Mouse (Mus musculus): ENCODE measurements around the gene Xpnpep3. TPM values are rescaled to one million over a fixed set of nuclear protein-coding genes. Genes with fewer than 3 reads are reported as not detected.

Gene Xpnpep3
- 7.7 and 8.1 TPM in 2 replicates for polyA plus RNA-seq (2014; fragmentation: Nextera tagmentation; extraction: Ambion mirVana)

GRCm38 (mm10) chr15:81399638-81400315 is at the start of gene Xpnpep3, which contains the start of gene St13:
Xpnpep3 (plus strand) TSS chr15:81400138.
St13 (minus strand) TSS chr15:81400077.
- Histone ChIP-seq H3K9me3 (ENCODE audit: control insufficient read depth, low read length) (no peaks in the 10 kb centered on the region), H3K27me3 (ENCODE audit: control insufficient read depth, insufficient read depth, low read length) (no peaks in the 10 kb centered on the region)
- WGBS: 0% methylated on average over 49 of the region's 50 CpGs

GRCm38 (mm10) chr15:81350401-81350800 is 49.5 kb upstream of the Xpnpep3 start:
- DNase-seq (ENCODE audit: low spot score) (no peak), ATAC-seq (ENCODE audit: insufficient read depth, low FRiP score, low TSS enrichment) (no peak)
- Histone ChIP-seq H3K27ac (ENCODE audit: low read depth, low read length) (no peak overlapping the region), H3K9ac (ENCODE audit: low read length) (no peak overlapping the region), H3K27me3 (ENCODE audit: control insufficient read depth, insufficient read depth, low read length) (no peaks in the 10 kb centered on the region), H3K4me2 (ENCODE audit: low read depth) (no peak overlapping the region), H3K4me3 (ENCODE audit: low read depth, low read length) (no peak overlapping the region), H3K9me3 (ENCODE audit: control insufficient read depth, low read length) (no peaks in the 10 kb centered on the region), H3K36me3 (ENCODE audit: control insufficient read depth, insufficient read depth, low read length) (no peaks in the 10 kb centered on the region), H3K4me1 (ENCODE audit: control insufficient read depth, insufficient read depth, low read length) (no peaks in the 10 kb centered on the region)
- 81% methylated on average over 1 of the region's 1 CpGs for WGBS

More at GRCm38 (mm10) chr15:81399638-81400315, at the start of gene Xpnpep3, which contains the start of gene St13:
- peak within 1 kb of the TSS; percentile 90 for H3K27ac ChIP-seq (ENCODE audit: low read depth, low read length)
- H3K4me1 ChIP-seq (ENCODE audit: control insufficient read depth, insufficient read depth, low read length): peaks cover 13% of the 10 kb centered on the region
- H3K4me3 ChIP-seq (ENCODE audit: low read depth, low read length): peak within 1 kb of the TSS; percentile 91
- H3K4me2 ChIP-seq (ENCODE audit: low read depth): peak within 1 kb of the TSS; percentile 77
- DNase-seq (ENCODE audit: low spot score) (peak; percentile 95), ATAC-seq (ENCODE audit: insufficient read depth, low FRiP score, low TSS enrichment) (peak; percentile 98)
- H3K9ac ChIP-seq (ENCODE audit: low read length): peak within 1 kb of the TSS; percentile 92
- no peaks in the 10 kb centered on the region for H3K36me3 ChIP-seq (ENCODE audit: control insufficient read depth, insufficient read depth, low read length)

GRCm38 (mm10) chr15:81352638-81353037 is 47.3 kb upstream of the Xpnpep3 start:
- Histone ChIP-seq H3K27me3 (ENCODE audit: control insufficient read depth, insufficient read depth, low read length) (no peaks in the 10 kb centered on the region), H3K9me3 (ENCODE audit: control insufficient read depth, low read length) (no peaks in the 10 kb centered on the region), H3K4me1 (ENCODE audit: control insufficient read depth, insufficient read depth, low read length) (no peaks in the 10 kb centered on the region), H3K4me2 (ENCODE audit: low read depth) (no peak overlapping the region), H3K4me3 (ENCODE audit: low read depth, low read length) (no peak overlapping the region), H3K27ac (ENCODE audit: low read depth, low read length) (no peak overlapping the region), H3K36me3 (ENCODE audit: control insufficient read depth, insufficient read depth, low read length) (no peaks in the 10 kb centered on the region), H3K9ac (ENCODE audit: low read length) (no peak overlapping the region)
- WGBS: 69% methylated on average over 1 of the region's 1 CpGs
- DNase-seq (ENCODE audit: low spot score): no peak
- ATAC-seq (ENCODE audit: insufficient read depth, low FRiP score, low TSS enrichment): no peak

GRCm38 (mm10) chr15:81355146-81355761 is 44.7 kb upstream of the Xpnpep3 start:
- no peak overlapping the region for H3K27ac ChIP-seq (ENCODE audit: low read depth, low read length)
- H3K4me1 ChIP-seq (ENCODE audit: control insufficient read depth, insufficient read depth, low read length): peaks cover 6% of the 10 kb centered on the region
- H3K4me3 ChIP-seq (ENCODE audit: low read depth, low read length): no peak overlapping the region
- WGBS: 62% methylated on average over 3 of the region's 3 CpGs
- ATAC-seq (ENCODE audit: insufficient read depth, low FRiP score, low TSS enrichment) (no peak), DNase-seq (ENCODE audit: low spot score) (peak; percentile 49)
- H3K27me3 ChIP-seq (ENCODE audit: control insufficient read depth, insufficient read depth, low read length): no peaks in the 10 kb centered on the region
- H3K4me2 ChIP-seq (ENCODE audit: low read depth): no peak overlapping the region
- no peaks in the 10 kb centered on the region for H3K36me3 ChIP-seq (ENCODE audit: control insufficient read depth, insufficient read depth, low read length)
- H3K9me3 ChIP-seq (ENCODE audit: control insufficient read depth, low read length): no peaks in the 10 kb centered on the region
- H3K9ac ChIP-seq (ENCODE audit: low read length): no peak overlapping the region

- H3K4me2 ChIP-seq (ENCODE audit: low read depth): no peak overlapping the region
- DNase-seq (ENCODE audit: low spot score) (no peak), ATAC-seq (ENCODE audit: insufficient read depth, low FRiP score, low TSS enrichment) (no peak)
- no peak overlapping the region for H3K27ac ChIP-seq (ENCODE audit: low read depth, low read length)
- no peak overlapping the region for H3K4me3 ChIP-seq (ENCODE audit: low read depth, low read length)
- H3K9ac ChIP-seq (ENCODE audit: low read length): no peak overlapping the region
- WGBS: 24% methylated on average over 5 of the region's 5 CpGs
- no peaks in the 10 kb centered on the region for H3K36me3 ChIP-seq (ENCODE audit: control insufficient read depth, insufficient read depth, low read length)
- H3K27me3 ChIP-seq (ENCODE audit: control insufficient read depth, insufficient read depth, low read length): no peaks in the 10 kb centered on the region
- peaks cover 6% of the 10 kb centered on the region for H3K4me1 ChIP-seq (ENCODE audit: control insufficient read depth, insufficient read depth, low read length)
- no peaks in the 10 kb centered on the region for H3K9me3 ChIP-seq (ENCODE audit: control insufficient read depth, low read length)
These were observed 43.0 kb upstream of the Xpnpep3 start for GRCm38 (mm10) chr15:81356946-81357345.

- H3K27me3 ChIP-seq (ENCODE audit: control insufficient read depth, insufficient read depth, low read length): no peaks in the 10 kb centered on the region
- H3K4me2 ChIP-seq (ENCODE audit: low read depth): no peak overlapping the region
- no peak overlapping the region for H3K27ac ChIP-seq (ENCODE audit: low read depth, low read length)
- 87% methylated on average over 3 of the region's 3 CpGs for WGBS
- H3K4me3 ChIP-seq (ENCODE audit: low read depth, low read length): no peak overlapping the region
- no peak for ATAC-seq (ENCODE audit: insufficient read depth, low FRiP score, low TSS enrichment)
- H3K9me3 ChIP-seq (ENCODE audit: control insufficient read depth, low read length): no peaks in the 10 kb centered on the region
- 0 out of 2 replicates have a peak, but pooled peaks cover 2% of the 10 kb centered on the region for H3K36me3 ChIP-seq (ENCODE audit: control insufficient read depth, insufficient read depth, low read length)
- no peak overlapping the region for H3K9ac ChIP-seq (ENCODE audit: low read length)
- no peak for DNase-seq (ENCODE audit: low spot score)
- peaks cover 6% of the 10 kb centered on the region for H3K4me1 ChIP-seq (ENCODE audit: control insufficient read depth, insufficient read depth, low read length)
These were observed 41.0 kb upstream of the Xpnpep3 start for GRCm38 (mm10) chr15:81358943-81359342.

- H3K27me3 ChIP-seq (ENCODE audit: control insufficient read depth, insufficient read depth, low read length): no peaks in the 10 kb centered on the region
- WGBS: 90% methylated on average over 5 of the region's 5 CpGs
- DNase-seq (ENCODE audit: low spot score) (no peak), ATAC-seq (ENCODE audit: insufficient read depth, low FRiP score, low TSS enrichment) (no peak)
- peaks cover 6% of the 10 kb centered on the region for H3K4me1 ChIP-seq (ENCODE audit: control insufficient read depth, insufficient read depth, low read length)
- no peak overlapping the region for H3K4me2 ChIP-seq (ENCODE audit: low read depth)
- no peak overlapping the region for H3K9ac ChIP-seq (ENCODE audit: low read length)
- 0 out of 2 replicates have a peak, but pooled peaks cover 2% of the 10 kb centered on the region for H3K36me3 ChIP-seq (ENCODE audit: control insufficient read depth, insufficient read depth, low read length)
- no peak overlapping the region for H3K4me3 ChIP-seq (ENCODE audit: low read depth, low read length)
- H3K9me3 ChIP-seq (ENCODE audit: control insufficient read depth, low read length): no peaks in the 10 kb centered on the region
- H3K27ac ChIP-seq (ENCODE audit: low read depth, low read length): no peak overlapping the region
These were observed 40.5 kb upstream of the Xpnpep3 start for GRCm38 (mm10) chr15:81359421-81359820.

- Histone ChIP-seq H3K27me3 (ENCODE audit: control insufficient read depth, insufficient read depth, low read length) (no peaks in the 10 kb centered on the region), H3K4me1 (ENCODE audit: control insufficient read depth, insufficient read depth, low read length) (peaks cover 6% of the 10 kb centered on the region), H3K36me3 (ENCODE audit: control insufficient read depth, insufficient read depth, low read length) (0 out of 2 replicates have a peak, but pooled peaks cover 2% of the 10 kb centered on the region), H3K9ac (ENCODE audit: low read length) (peak within 1 kb of the TSS; percentile 58), H3K27ac (ENCODE audit: low read depth, low read length) (no peak within 1 kb of the TSS; the same call in 1 of the 2 replicates), H3K4me3 (ENCODE audit: low read depth, low read length) (peak within 1 kb of the TSS; percentile 44), H3K4me2 (ENCODE audit: low read depth) (peak within 1 kb of the TSS; percentile 70), H3K9me3 (ENCODE audit: control insufficient read depth, low read length) (no peaks in the 10 kb centered on the region)
- WGBS: under 1% methylated on average over 30 of the region's 30 CpGs
- DNase-seq (ENCODE audit: low spot score): peak; percentile 96
- peak; percentile 99 for ATAC-seq (ENCODE audit: insufficient read depth, low FRiP score, low TSS enrichment)
These were observed 39.5 kb upstream of the Xpnpep3 start, which contains the start of gene Slc25a17 for GRCm38 (mm10) chr15:81360345-81361021. Slc25a17 (minus strand) TSS chr15:81360812.
